Mouse (Mus musculus): ENCODE measurements around the gene Cilp2. TPM values are rescaled to one million over a fixed set of nuclear protein-coding genes. Genes with fewer than 3 reads are reported as not detected.

Cilp2 gene
- polyA plus RNA-seq, 1 experiment from 2014 or later = 0.31 TPM

- Histone ChIP-seq H3K9me3 (ENCODE audit: control insufficient read depth, low read length) (no peaks in the 10 kb centered on the region), H3K27ac (ENCODE audit: low read depth, low read length) (no peak overlapping the region), H3K4me1 (ENCODE audit: control insufficient read depth, insufficient read depth, low read length) (no peaks in the 10 kb centered on the region), H3K36me3 (ENCODE audit: control insufficient read depth, insufficient read depth, low read length) (no peaks in the 10 kb centered on the region; the same call in 1 of the 2 replicates), H3K27me3 (ENCODE audit: control insufficient read depth, insufficient read depth, low read length) (no peaks in the 10 kb centered on the region), H3K9ac (ENCODE audit: low read length) (no peak overlapping the region), H3K4me2 (no peak overlapping the region), H3K4me3 (ENCODE audit: low read depth, low read length) (no peak overlapping the region)
- ATAC-seq (ENCODE audit: low FRiP score) = no peak
- 88% methylated on average over 6 of the region's 6 CpGs for WGBS
- no peak for DNase-seq (ENCODE audit: low spot score, missing footprints)
Observed at GRCm38 (mm10) chr8:69870907-69871306, 16.6 kb downstream of the Cilp2 start.

GRCm38 (mm10) chr8:69870003-69870765 is 17.3 kb downstream of the Cilp2 start:
- WGBS = 85% methylated on average over 11 of the region's 11 CpGs
- H3K4me2 ChIP-seq = no peak overlapping the region
- no peaks in the 10 kb centered on the region for H3K27me3 ChIP-seq (ENCODE audit: control insufficient read depth, insufficient read depth, low read length)
- ATAC-seq (ENCODE audit: low FRiP score) = no peak
- H3K9me3 ChIP-seq (ENCODE audit: control insufficient read depth, low read length) = no peaks in the 10 kb centered on the region
- no peak for DNase-seq (ENCODE audit: low spot score, missing footprints)
- no peaks in the 10 kb centered on the region for H3K4me1 ChIP-seq (ENCODE audit: control insufficient read depth, insufficient read depth, low read length)
- no peak overlapping the region for H3K27ac ChIP-seq (ENCODE audit: low read depth, low read length)
- no peaks in the 10 kb centered on the region; the same call in 1 of the 2 replicates for H3K36me3 ChIP-seq (ENCODE audit: control insufficient read depth, insufficient read depth, low read length)
- H3K4me3 ChIP-seq (ENCODE audit: low read depth, low read length) = no peak overlapping the region
- no peak overlapping the region for H3K9ac ChIP-seq (ENCODE audit: low read length)

GRCm38 (mm10) chr8:69867696-69868326 is 19.7 kb downstream of the Cilp2 start:
- Histone ChIP-seq H3K9me3 (ENCODE audit: control insufficient read depth, low read length) (no peaks in the 10 kb centered on the region), H3K36me3 (ENCODE audit: control insufficient read depth, insufficient read depth, low read length) (no peaks in the 10 kb centered on the region; the same call in 1 of the 2 replicates), H3K4me1 (ENCODE audit: control insufficient read depth, insufficient read depth, low read length) (no peaks in the 10 kb centered on the region), H3K9ac (ENCODE audit: low read length) (no peak overlapping the region), H3K27ac (ENCODE audit: low read depth, low read length) (no peak overlapping the region), H3K4me3 (ENCODE audit: low read depth, low read length) (no peak overlapping the region), H3K4me2 (no peak overlapping the region), H3K27me3 (ENCODE audit: control insufficient read depth, insufficient read depth, low read length) (no peaks in the 10 kb centered on the region)
- DNase-seq (ENCODE audit: low spot score, missing footprints) (no peak), ATAC-seq (ENCODE audit: low FRiP score) (no peak)
- WGBS = 69% methylated on average over 5 of the region's 5 CpGs

GRCm38 (mm10) chr8:69864180-69864579 is 23.3 kb downstream of the Cilp2 start:
- no peak for DNase-seq (ENCODE audit: low spot score, missing footprints)
- 79% methylated on average over 5 of the region's 5 CpGs for WGBS
- H3K27me3 ChIP-seq (ENCODE audit: control insufficient read depth, insufficient read depth, low read length) = no peaks in the 10 kb centered on the region
- H3K36me3 ChIP-seq (ENCODE audit: control insufficient read depth, insufficient read depth, low read length) = no peaks in the 10 kb centered on the region; the same call in 1 of the 2 replicates
- H3K4me3 ChIP-seq (ENCODE audit: low read depth, low read length) = no peak overlapping the region
- H3K4me2 ChIP-seq = no peak overlapping the region
- H3K9ac ChIP-seq (ENCODE audit: low read length) = no peak overlapping the region
- H3K4me1 ChIP-seq (ENCODE audit: control insufficient read depth, insufficient read depth, low read length) = no peaks in the 10 kb centered on the region
- H3K27ac ChIP-seq (ENCODE audit: low read depth, low read length) = no peak overlapping the region
- no peak for ATAC-seq (ENCODE audit: low FRiP score)
- no peaks in the 10 kb centered on the region for H3K9me3 ChIP-seq (ENCODE audit: control insufficient read depth, low read length)

- Histone ChIP-seq H3K4me1 (ENCODE audit: control insufficient read depth, insufficient read depth, low read length) (no peaks in the 10 kb centered on the region), H3K27ac (ENCODE audit: low read depth, low read length) (no peak overlapping the region), H3K4me3 (ENCODE audit: low read depth, low read length) (no peak overlapping the region), H3K9ac (ENCODE audit: low read length) (no peak overlapping the region), H3K9me3 (ENCODE audit: control insufficient read depth, low read length) (no peaks in the 10 kb centered on the region), H3K27me3 (ENCODE audit: control insufficient read depth, insufficient read depth, low read length) (no peaks in the 10 kb centered on the region), H3K36me3 (ENCODE audit: control insufficient read depth, insufficient read depth, low read length) (no peaks in the 10 kb centered on the region; the same call in 1 of the 2 replicates), H3K4me2 (no peak overlapping the region)
- 92% methylated on average over 5 of the region's 5 CpGs for WGBS
- ATAC-seq (ENCODE audit: low FRiP score) (no peak), DNase-seq (ENCODE audit: low spot score, missing footprints) (no peak)
Observed at GRCm38 (mm10) chr8:69863387-69864020, 24.0 kb downstream of the Cilp2 start.

GRCm38 (mm10) chr8:69861251-69861650 is 26.2 kb downstream of the Cilp2 start:
- Histone ChIP-seq H3K36me3 (ENCODE audit: control insufficient read depth, insufficient read depth, low read length) (no peaks in the 10 kb centered on the region; the same call in 1 of the 2 replicates), H3K4me1 (ENCODE audit: control insufficient read depth, insufficient read depth, low read length) (no peaks in the 10 kb centered on the region), H3K4me3 (ENCODE audit: low read depth, low read length) (no peak overlapping the region), H3K9ac (ENCODE audit: low read length) (no peak overlapping the region), H3K27me3 (ENCODE audit: control insufficient read depth, insufficient read depth, low read length) (no peaks in the 10 kb centered on the region), H3K9me3 (ENCODE audit: control insufficient read depth, low read length) (no peaks in the 10 kb centered on the region), H3K27ac (ENCODE audit: low read depth, low read length) (no peak overlapping the region), H3K4me2 (no peak overlapping the region)
- ATAC-seq (ENCODE audit: low FRiP score) = no peak
- DNase-seq (ENCODE audit: low spot score, missing footprints) = no peak
- WGBS = 52% methylated on average over 2 of the region's 2 CpGs

- H3K4me2 ChIP-seq = no peak overlapping the region
- no peak overlapping the region for H3K27ac ChIP-seq (ENCODE audit: low read depth, low read length)
- no peaks in the 10 kb centered on the region for H3K9me3 ChIP-seq (ENCODE audit: control insufficient read depth, low read length)
- no peaks in the 10 kb centered on the region for H3K27me3 ChIP-seq (ENCODE audit: control insufficient read depth, insufficient read depth, low read length)
- no peak overlapping the region for H3K4me3 ChIP-seq (ENCODE audit: low read depth, low read length)
- 62% methylated on average over 4 of the region's 4 CpGs for WGBS
- ATAC-seq (ENCODE audit: low FRiP score) (no peak), DNase-seq (ENCODE audit: low spot score, missing footprints) (no peak)
- H3K9ac ChIP-seq (ENCODE audit: low read length) = no peak overlapping the region
- H3K4me1 ChIP-seq (ENCODE audit: control insufficient read depth, insufficient read depth, low read length) = no peaks in the 10 kb centered on the region
- no peaks in the 10 kb centered on the region; the same call in 1 of the 2 replicates for H3K36me3 ChIP-seq (ENCODE audit: control insufficient read depth, insufficient read depth, low read length)
Observed at GRCm38 (mm10) chr8:69860807-69861206, 26.7 kb downstream of the Cilp2 start.

GRCm38 (mm10) chr8:69853869-69854268 is 33.6 kb downstream of the Cilp2 start:
- 92% methylated on average over 10 of the region's 10 CpGs for WGBS
- no peak overlapping the region for H3K4me2 ChIP-seq
- no peak overlapping the region for H3K4me3 ChIP-seq (ENCODE audit: low read depth, low read length)
- H3K9me3 ChIP-seq (ENCODE audit: control insufficient read depth, low read length) = no peaks in the 10 kb centered on the region
- no peaks in the 10 kb centered on the region for H3K4me1 ChIP-seq (ENCODE audit: control insufficient read depth, insufficient read depth, low read length)
- DNase-seq (ENCODE audit: low spot score, missing footprints) (no peak), ATAC-seq (ENCODE audit: low FRiP score) (no peak)
- H3K9ac ChIP-seq (ENCODE audit: low read length) = no peak overlapping the region
- H3K27me3 ChIP-seq (ENCODE audit: control insufficient read depth, insufficient read depth, low read length) = no peaks in the 10 kb centered on the region
- H3K36me3 ChIP-seq (ENCODE audit: control insufficient read depth, insufficient read depth, low read length) = peaks cover 2% of the 10 kb centered on the region; the same call in 1 of the 2 replicates
- no peak overlapping the region for H3K27ac ChIP-seq (ENCODE audit: low read depth, low read length)
